Mouse (Mus musculus): Measurements from ENCODE around the gene Skiv2l. TPM values are rescaled to one million over a fixed set of nuclear protein-coding genes. Genes with fewer than 3 reads are reported as not detected.
"Not testable (repeated sequence)": the region's sequence is repeated elsewhere in the genome, so short reads cannot be mapped to it uniquely, and the experiment has no call there.

Gene Skiv2l
- polyA plus RNA-seq, 1 experiment from 2014 or later, result 39.2 TPM

DNA sequence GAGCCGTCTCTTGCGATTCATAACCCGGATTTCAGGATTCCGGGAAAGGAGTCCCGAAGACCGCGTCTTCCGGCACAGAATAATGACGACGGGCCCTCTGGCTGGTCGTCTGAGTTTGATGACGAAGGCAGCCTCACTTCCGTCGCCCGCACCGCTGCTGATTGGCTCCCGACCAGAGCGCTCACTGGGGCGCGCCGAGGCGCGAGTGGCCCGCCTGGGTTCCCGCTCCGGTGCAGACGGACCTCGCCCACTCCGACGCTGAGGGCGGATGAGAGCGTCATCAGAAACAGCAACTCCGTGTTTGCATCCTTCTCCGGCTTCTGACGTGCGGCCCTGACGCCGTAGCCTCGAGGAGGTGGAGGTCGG, 13.2 kb downstream of the Skiv2l start, which contains the start of the genes Stk19 and Dxo:
Gene Stk19 (minus strand): TSS at position 90 of the 366 bp plus-strand sequence.
Gene Dxo (plus strand): TSS at position 164 of the 366 bp plus-strand sequence.
- Histone ChIP-seq H3K4me3 (ENCODE audit: low read length) (peak within 1 kb of the TSS; percentile 82), H3K9me3 (ENCODE audit: control insufficient read depth, low read length) (no peaks in the 10 kb centered on the region)
- WGBS, result under 1% methylated on average over 40 of the region's 40 CpGs

DNA sequence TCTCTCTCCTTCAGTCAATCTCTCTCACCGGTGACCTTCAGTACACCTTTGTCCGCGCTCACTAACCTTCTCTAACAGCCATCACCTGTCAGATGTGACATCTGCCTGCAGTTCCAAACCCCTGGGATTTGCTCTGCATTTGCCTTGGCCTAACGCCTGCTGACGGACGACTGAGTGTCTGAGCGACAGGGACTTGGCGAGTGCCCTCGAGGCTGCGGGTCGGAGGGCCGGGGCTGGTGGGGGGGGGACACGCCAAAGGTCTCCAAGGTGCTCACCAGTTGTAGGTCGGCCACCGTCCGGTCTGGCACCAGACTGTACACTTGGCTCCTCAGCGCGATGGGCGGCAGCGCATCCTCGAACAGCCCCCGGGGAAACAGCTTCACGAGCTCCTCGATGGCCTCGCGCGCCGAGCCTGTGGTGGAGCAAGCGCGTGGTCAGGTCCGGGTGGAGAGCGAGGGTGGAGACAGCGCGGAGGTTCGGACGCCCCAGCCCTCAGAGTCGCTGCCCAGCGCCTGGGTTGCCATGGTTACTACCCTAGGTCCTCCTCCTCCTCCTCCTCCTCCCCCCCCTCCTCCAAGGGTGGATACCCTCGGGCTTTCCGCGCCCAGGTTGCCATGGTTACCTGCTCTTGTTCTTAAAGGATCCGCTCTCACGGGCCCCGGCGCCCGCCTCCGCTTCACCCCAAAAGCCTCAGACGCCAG, 13.7 kb downstream of the Skiv2l start:
- H3K27me3 ChIP-seq (replicated peaks; ENCODE audit: control insufficient read depth, insufficient read depth, low read length), result no peaks in the 10 kb centered on the region
- peak overlapping the region; percentile 82 for H3K4me3 ChIP-seq (ENCODE audit: low read length)
- no peaks in the 10 kb centered on the region for H3K9me3 ChIP-seq (ENCODE audit: control insufficient read depth, low read length)
- H3K4me2 ChIP-seq (ENCODE audit: low read depth, low read length), result peak overlapping the region; percentile 72
- peak; percentile 80 for ATAC-seq
- peak overlapping the region; percentile 63; the same call in 1 of the 2 replicates for H3K27ac ChIP-seq (ENCODE audit: low read length)
- 3% methylated on average over 48 of the region's 48 CpGs for WGBS
- peak overlapping the region; percentile 84 for H3K9ac ChIP-seq (ENCODE audit: low read depth, low read length)
- H3K36me3 ChIP-seq (ENCODE audit: control insufficient read depth, insufficient read depth, low read length), result peaks cover 19% of the 10 kb centered on the region
- peaks cover 13% of the 10 kb centered on the region for H3K4me1 ChIP-seq (ENCODE audit: control insufficient read depth, insufficient read depth, low read length)

More for the DNA sequence above, 13.2 kb downstream of the Skiv2l start, which contains the start of the genes Stk19 and Dxo:
- H3K27ac ChIP-seq (ENCODE audit: low read length), result peak within 1 kb of the TSS; percentile 82
- peak; percentile 94 for ATAC-seq
- H3K27me3 ChIP-seq (replicated peaks; ENCODE audit: control insufficient read depth, insufficient read depth, low read length), result no peaks in the 10 kb centered on the region
- H3K36me3 ChIP-seq (ENCODE audit: control insufficient read depth, insufficient read depth, low read length), result peaks cover 18% of the 10 kb centered on the region
- peaks cover 13% of the 10 kb centered on the region for H3K4me1 ChIP-seq (ENCODE audit: control insufficient read depth, insufficient read depth, low read length)
- peak within 1 kb of the TSS; percentile 94 for H3K4me2 ChIP-seq (ENCODE audit: low read depth, low read length)
- H3K9ac ChIP-seq (ENCODE audit: low read depth, low read length), result peak within 1 kb of the TSS; percentile 84

DNA sequence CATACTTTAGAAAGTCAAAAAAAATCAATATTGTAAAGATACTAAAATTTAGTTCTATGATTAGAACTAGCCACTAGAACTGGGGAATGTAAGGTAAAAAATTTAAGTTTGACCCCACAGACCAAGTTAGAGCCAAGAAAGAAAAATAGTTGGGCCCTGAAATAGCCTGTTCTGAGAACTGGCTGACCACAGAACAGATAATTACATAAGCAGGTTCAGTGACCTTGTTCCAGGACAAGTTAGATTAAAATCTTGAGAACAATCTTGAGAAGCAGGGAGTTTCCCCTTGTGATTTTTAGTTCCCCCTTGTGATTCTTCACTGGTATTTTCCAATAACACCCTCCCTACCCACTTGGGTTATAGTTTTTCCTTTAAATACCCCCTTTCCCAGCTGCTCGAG, 19.2 kb downstream of the Skiv2l start:
- WGBS, result 90% methylated on average over 1 of the region's 1 CpGs
- not testable (repeated sequence) for ATAC-seq; H3K4me3 ChIP-seq (ENCODE audit: low read length); H3K9ac ChIP-seq (ENCODE audit: low read depth, low read length); H3K27ac ChIP-seq (ENCODE audit: low read length); H3K4me2 ChIP-seq (ENCODE audit: low read depth, low read length); H3K9me3 ChIP-seq (ENCODE audit: control insufficient read depth, low read length); H3K27me3 ChIP-seq (replicated peaks; ENCODE audit: control insufficient read depth, insufficient read depth, low read length); H3K4me1 ChIP-seq (ENCODE audit: control insufficient read depth, insufficient read depth, low read length)
- H3K36me3 ChIP-seq (ENCODE audit: control insufficient read depth, insufficient read depth, low read length), result peaks cover 16% of the 10 kb centered on the region

DNA sequence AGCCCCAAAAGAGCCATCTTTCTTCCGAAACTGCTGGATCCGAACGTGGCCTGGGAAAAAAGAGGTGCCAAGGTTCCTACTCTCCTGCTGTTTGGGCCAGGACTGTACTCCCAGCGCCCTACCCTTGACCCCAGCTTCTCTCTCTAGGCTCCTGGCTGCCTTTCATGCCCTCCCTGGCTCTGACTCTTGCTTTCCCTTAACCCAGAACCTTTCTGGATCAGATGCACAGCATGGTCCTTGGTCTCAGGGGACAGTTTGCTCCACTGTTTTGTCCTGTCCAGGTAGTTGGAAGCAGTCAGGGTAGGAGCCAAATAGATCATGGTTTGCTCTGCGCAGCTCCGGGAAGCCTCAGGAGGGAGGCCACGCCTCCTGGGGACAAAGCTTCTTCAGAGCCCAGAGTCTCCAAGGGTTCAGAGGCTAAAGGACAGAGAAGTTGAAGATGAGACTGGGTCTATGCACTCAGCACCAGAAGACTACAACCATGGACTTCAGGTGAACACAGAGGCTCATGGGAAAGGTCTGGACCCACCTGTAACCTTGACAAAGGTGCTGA, 35.1 kb downstream of the Skiv2l start:
- ATAC-seq, result no peak
- no peak overlapping the region for H3K4me2 ChIP-seq (ENCODE audit: low read depth, low read length)
- H3K36me3 ChIP-seq (ENCODE audit: control insufficient read depth, insufficient read depth, low read length), result no peaks in the 10 kb centered on the region
- H3K9ac ChIP-seq (ENCODE audit: low read depth, low read length), result no peak overlapping the region
- H3K9me3 ChIP-seq (ENCODE audit: control insufficient read depth, low read length), result no peaks in the 10 kb centered on the region
- H3K4me3 ChIP-seq (ENCODE audit: low read length), result no peak overlapping the region
- WGBS, result 77% methylated on average over 7 of the region's 7 CpGs
- 0 out of 2 replicates have a peak, but pooled peaks cover 3% of the 10 kb centered on the region for H3K4me1 ChIP-seq (ENCODE audit: control insufficient read depth, insufficient read depth, low read length)
- H3K27ac ChIP-seq (ENCODE audit: low read length), result no peak overlapping the region
- no peaks in the 10 kb centered on the region for H3K27me3 ChIP-seq (replicated peaks; ENCODE audit: control insufficient read depth, insufficient read depth, low read length)

DNA sequence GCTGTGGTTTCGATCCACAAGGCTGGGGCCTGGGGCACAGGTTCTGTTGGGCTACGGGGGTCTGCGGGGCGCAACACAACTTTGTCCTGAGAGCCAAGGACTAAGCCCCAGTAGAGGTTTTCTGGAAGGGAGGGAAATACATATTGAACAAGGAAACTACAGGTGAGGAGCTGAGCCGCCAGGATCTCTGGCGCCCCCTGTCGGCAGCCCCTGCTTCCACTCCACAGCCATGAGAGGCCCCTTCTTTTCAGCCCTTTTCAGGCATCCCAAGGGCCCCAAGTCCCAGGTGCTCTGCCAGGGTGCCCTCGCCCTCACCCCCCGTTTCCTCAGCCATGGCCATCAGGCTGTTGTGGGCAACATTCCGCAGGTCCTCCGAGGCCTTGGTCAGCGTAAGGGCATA, 36.3 kb downstream of the Skiv2l start:
- not testable (repeated sequence) for H3K27ac ChIP-seq (ENCODE audit: low read length)

DNA sequence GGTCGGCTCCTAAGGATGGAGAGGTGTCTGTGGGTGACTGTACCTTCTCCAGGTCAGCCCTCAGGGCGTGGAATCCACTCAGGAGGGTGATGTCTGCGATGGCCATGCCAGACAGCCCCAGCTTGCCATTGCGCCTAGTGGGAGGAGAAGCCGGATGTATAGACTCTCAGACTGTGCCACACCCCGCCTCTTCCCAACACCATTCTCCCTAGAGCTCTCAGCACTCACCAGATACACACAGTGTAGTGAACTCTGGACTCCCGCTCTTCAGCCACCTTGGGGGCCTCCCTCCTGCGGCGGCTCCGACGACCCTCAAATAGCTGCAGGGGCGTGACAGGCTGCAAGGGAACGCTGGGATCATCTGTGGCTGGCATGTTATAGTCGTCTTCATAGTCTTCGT, 38.7 kb downstream of the Skiv2l start:
- no peaks in the 10 kb centered on the region for H3K36me3 ChIP-seq (ENCODE audit: control insufficient read depth, insufficient read depth, low read length)
- no peaks in the 10 kb centered on the region for H3K27me3 ChIP-seq (replicated peaks; ENCODE audit: control insufficient read depth, insufficient read depth, low read length)
- no peak overlapping the region for H3K27ac ChIP-seq (ENCODE audit: low read length)
- no peaks in the 10 kb centered on the region for H3K9me3 ChIP-seq (ENCODE audit: control insufficient read depth, low read length)
- 0 out of 2 replicates have a peak, but pooled peaks cover 3% of the 10 kb centered on the region for H3K4me1 ChIP-seq (ENCODE audit: control insufficient read depth, insufficient read depth, low read length)
- ATAC-seq, result peak; percentile 84
- H3K9ac ChIP-seq (ENCODE audit: low read depth, low read length), result no peak overlapping the region
- no peak overlapping the region for H3K4me3 ChIP-seq (ENCODE audit: low read length)
- WGBS, result 66% methylated on average over 15 of the region's 15 CpGs
- no peak overlapping the region for H3K4me2 ChIP-seq (ENCODE audit: low read depth, low read length)

More for the DNA sequence above, 36.3 kb downstream of the Skiv2l start:
- not testable (repeated sequence) for H3K4me1 ChIP-seq (ENCODE audit: control insufficient read depth, insufficient read depth, low read length); H3K9ac ChIP-seq (ENCODE audit: low read depth, low read length); ATAC-seq; H3K4me2 ChIP-seq (ENCODE audit: low read depth, low read length); H3K36me3 ChIP-seq (ENCODE audit: control insufficient read depth, insufficient read depth, low read length); H3K9me3 ChIP-seq (ENCODE audit: control insufficient read depth, low read length); H3K4me3 ChIP-seq (ENCODE audit: low read length); H3K27me3 ChIP-seq (replicated peaks; ENCODE audit: control insufficient read depth, insufficient read depth, low read length)
- 67% methylated on average over 11 of the region's 12 CpGs for WGBS

DNA sequence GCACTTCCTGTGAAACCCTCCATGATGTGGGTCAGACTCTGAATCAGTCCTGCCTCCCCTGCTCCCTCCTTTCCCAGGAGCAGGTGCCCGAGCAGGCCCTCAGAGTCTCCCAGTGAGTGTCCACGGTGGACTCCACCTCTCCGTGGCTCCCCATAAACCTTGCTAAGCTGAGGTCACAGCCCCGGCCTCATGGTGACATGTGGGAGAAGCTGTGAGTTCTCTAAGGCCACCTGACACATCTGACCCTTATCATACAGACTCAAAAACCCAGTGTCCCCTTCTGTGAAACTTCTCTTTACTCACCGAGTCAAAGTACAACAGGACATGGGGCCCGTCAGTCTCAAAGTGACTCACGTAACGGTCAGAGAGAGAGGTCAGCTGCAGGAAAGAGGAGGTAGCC, 39.2 kb downstream of the Skiv2l start:
- H3K9me3 ChIP-seq (ENCODE audit: control insufficient read depth, low read length); H3K27me3 ChIP-seq (replicated peaks; ENCODE audit: control insufficient read depth, insufficient read depth, low read length); H3K9ac ChIP-seq (ENCODE audit: low read depth, low read length); H3K36me3 ChIP-seq (ENCODE audit: control insufficient read depth, insufficient read depth, low read length); H3K4me3 ChIP-seq (ENCODE audit: low read length); H3K4me1 ChIP-seq (ENCODE audit: control insufficient read depth, insufficient read depth, low read length); ATAC-seq; H3K27ac ChIP-seq (ENCODE audit: low read length); H3K4me2 ChIP-seq (ENCODE audit: low read depth, low read length): not testable (repeated sequence)
- 77% methylated on average over 8 of the region's 8 CpGs for WGBS

DNA sequence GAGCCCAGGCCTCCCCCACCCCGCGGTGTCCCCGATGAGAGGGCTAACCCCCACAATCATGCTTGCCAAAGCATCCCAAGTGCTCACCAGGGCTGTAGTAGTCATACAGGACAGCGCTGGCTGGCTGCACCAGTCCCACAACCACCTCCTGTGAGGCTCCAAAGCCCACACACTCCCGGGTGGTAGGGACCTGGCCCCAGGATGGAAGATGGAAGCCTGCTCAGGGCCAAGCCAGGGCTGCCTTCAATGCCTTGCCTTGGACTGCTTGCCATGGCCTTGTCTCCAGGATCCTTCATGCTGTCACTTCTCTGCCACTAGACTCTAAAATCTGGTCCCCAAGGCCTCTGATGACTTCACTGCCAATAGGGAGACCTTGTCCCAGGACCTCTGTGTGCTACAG, 39.6 kb downstream of the Skiv2l start:
- WGBS, result 85% methylated on average over 5 of the region's 5 CpGs
- H3K9ac ChIP-seq (ENCODE audit: low read depth, low read length); H3K36me3 ChIP-seq (ENCODE audit: control insufficient read depth, insufficient read depth, low read length); H3K4me2 ChIP-seq (ENCODE audit: low read depth, low read length); H3K4me1 ChIP-seq (ENCODE audit: control insufficient read depth, insufficient read depth, low read length); H3K9me3 ChIP-seq (ENCODE audit: control insufficient read depth, low read length); H3K4me3 ChIP-seq (ENCODE audit: low read length); H3K27me3 ChIP-seq (replicated peaks; ENCODE audit: control insufficient read depth, insufficient read depth, low read length); ATAC-seq; H3K27ac ChIP-seq (ENCODE audit: low read length): not testable (repeated sequence)

DNA sequence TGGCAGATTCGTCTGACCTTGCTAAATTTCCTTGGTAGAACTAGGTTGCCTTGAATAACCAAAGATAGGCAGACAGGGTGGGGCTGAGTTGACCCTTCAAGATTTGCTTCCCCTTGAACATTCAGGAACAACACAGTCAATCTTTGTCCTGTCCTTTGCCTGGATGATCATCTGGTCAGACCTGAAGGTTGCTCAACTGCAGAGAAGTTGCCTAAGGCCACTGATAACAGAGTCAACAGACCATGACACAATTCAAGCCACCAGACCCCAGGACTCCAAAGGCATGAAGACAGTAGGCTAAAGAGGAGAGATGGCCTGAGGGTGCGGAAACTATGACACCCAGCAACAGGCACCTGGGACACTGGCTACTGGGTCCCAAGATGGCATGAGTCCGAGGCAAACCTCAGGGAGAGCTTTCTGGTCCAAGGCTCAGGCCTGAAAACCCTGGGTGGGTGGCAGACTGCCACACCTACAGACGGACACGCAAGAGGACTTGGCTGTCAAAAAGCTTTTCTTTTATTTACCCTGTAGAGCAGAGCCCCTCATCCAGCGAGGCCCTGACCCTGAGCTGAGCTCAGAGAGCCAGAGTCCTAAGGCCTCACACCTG, 41.3 kb downstream of the Skiv2l start:
- no peak for ATAC-seq
- WGBS, result 80% methylated on average over 6 of the region's 6 CpGs
- no peak overlapping the region for H3K4me3 ChIP-seq (ENCODE audit: low read length)

More for the DNA sequence above, 41.3 kb downstream of the Skiv2l start:
- H3K4me2 ChIP-seq (ENCODE audit: low read depth, low read length), result no peak overlapping the region
- no peaks in the 10 kb centered on the region for H3K27me3 ChIP-seq (replicated peaks; ENCODE audit: control insufficient read depth, insufficient read depth, low read length)
- H3K9me3 ChIP-seq (ENCODE audit: control insufficient read depth, low read length), result 0 out of 2 replicates have a peak, but pooled peaks cover 3% of the 10 kb centered on the region
- H3K9ac ChIP-seq (ENCODE audit: low read depth, low read length), result no peak overlapping the region
- no peaks in the 10 kb centered on the region for H3K36me3 ChIP-seq (ENCODE audit: control insufficient read depth, insufficient read depth, low read length)
- no peak overlapping the region for H3K27ac ChIP-seq (ENCODE audit: low read length)
- 0 out of 2 replicates have a peak, but pooled peaks cover 3% of the 10 kb centered on the region for H3K4me1 ChIP-seq (ENCODE audit: control insufficient read depth, insufficient read depth, low read length)

All from intestine, embryonic 16.5 days (tissue).